Mouse (Mus musculus) cortical plate, adult 2 months (tissue): ENCODE measurements around the gene Samd7. TPM values are rescaled to one million over a fixed set of nuclear protein-coding genes. Genes with fewer than 3 reads are reported as not detected.

Experiments
- H3K27ac ChIP-seq: fragments of 200-500 bp; 2 replicates; pipeline ENCODE4 v1.5.1; 2012; ENCODE audit warnings: low read length, control low read depth, inconsistent platforms; ENCODE audit not compliant: insufficient read depth
- H3K4me1 ChIP-seq: fragments of 200-500 bp; 2 replicates; pipeline ENCODE4 v1.6.1; 2011; ENCODE audit warnings: low read length; ENCODE audit not compliant: control insufficient read depth, insufficient read depth
- H3K4me3 ChIP-seq: fragments of 200-500 bp; 2 replicates; pipeline ENCODE4 v1.5.1; 2011; ENCODE audit warnings: mild to moderate bottlenecking, low read length, control low read depth; ENCODE audit not compliant: insufficient read depth
- CTCF ChIP-seq: fragments of 200-500 bp; IDR thresholded peaks from 2 replicates; pipeline ENCODE4 v1.5.1; 2011; ENCODE audit warnings: mild to moderate bottlenecking, control low read depth, low read length; ENCODE audit not compliant: insufficient read depth; ENCODE audit errors: extremely low read depth
- POLR2A ChIP-seq: fragments of 200-500 bp; IDR thresholded peaks from 2 replicates; pipeline ENCODE4 v1.6.1; 2011; ENCODE audit warnings: mild to moderate bottlenecking, low read length, control low read depth; ENCODE audit not compliant: insufficient read depth; ENCODE audit errors: extremely low read depth
- polyA plus RNA-seq: library from polyadenylated mRNA; depleted of rRNA; stranded (reverse); fragments of >200 nt; gene quantifications from 2 replicates; pipeline ENCODE4 v1.2.3, GENCODE M21; 2012; rRNA removed

Samd7 gene
- polyA plus RNA-seq, 1 experiment: 0.04 TPM

DNA sequence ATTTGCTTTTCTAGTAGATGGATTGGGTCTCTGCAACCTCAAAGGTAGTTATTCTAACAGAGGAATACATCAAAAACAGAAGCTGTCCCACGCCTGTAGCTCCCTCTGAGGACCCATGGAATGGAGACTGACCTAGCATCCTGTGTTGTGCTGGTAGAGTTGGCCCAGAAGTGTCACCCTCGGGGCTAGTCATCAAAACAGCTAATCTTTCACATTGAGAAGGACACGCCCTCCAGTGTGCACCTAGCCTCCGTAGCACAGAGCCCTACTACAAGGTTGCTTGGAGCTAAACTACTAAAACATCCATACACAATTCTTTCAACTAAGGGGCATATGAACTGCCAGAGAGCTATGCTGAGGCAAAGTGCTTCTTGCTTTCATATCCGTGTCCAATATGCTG is 31.9 kb downstream of the Samd7 start:
- no peak overlapping the region for H3K27ac ChIP-seq
- no peak overlapping the region for H3K4me3 ChIP-seq
- peaks cover 4% of the 10 kb centered on the region; the same call in 1 of the 2 replicates for H3K4me1 ChIP-seq
- TF ChIP-seq CTCF (no peak), POLR2A (no peak)

DNA sequence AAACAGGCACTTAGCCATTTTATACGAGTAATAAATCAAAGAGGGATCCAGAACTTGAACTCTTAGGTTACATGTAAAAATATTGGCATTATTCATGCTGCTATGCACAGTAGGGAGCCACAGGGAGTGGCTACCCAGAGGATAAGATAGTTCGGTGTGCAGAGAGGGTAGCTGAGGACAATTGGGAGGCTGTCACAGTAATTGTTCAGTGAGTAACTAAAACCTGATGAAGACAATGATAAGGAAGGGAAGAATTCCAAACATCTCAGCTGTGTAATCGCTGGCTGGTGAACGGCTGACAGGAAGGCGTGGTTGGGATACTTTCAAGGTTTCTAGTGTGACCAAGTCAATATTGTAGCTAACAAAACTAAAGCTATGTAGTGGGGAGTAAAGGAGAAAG is 42.4 kb downstream of the Samd7 start:
- no peak for TF ChIP-seq CTCF
- TF ChIP-seq POLR2A: no peak
- Histone ChIP-seq H3K27ac (no peak overlapping the region), H3K4me1 (no peaks in the 10 kb centered on the region), H3K4me3 (no peak overlapping the region)

DNA sequence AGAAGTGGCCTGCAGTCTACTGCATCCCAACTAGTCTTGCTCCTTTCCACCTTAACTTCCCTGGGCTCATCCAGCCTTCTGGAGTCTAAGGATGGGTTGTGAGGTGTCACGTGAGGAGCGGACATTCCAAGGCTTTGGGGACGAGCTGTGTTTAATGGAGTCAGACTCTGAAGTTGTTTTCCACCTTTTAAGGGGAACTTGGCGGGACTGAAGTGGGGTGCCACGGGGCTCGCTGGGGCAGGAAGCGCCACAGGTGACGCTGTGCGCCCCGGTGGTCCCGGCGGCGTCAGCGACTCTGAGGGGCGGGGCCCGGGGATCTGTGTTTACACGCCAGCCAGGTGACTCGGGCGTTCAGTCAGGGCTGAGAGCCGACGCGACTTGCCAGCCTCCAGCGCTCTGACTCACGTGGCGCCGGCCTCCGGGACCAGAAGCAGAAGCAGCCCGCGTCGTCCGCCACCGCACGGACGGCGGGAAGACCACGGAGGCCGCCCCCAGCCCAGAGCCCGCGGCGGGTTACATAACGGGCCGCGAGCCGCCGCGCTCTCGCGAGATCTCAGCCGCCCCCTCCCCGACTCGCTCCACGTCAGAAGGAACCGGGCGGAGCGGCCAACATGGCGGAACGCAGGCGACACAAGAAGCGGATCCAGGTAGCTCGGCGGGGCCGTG is 46.8 kb downstream of the Samd7 start, which contains the start of gene Sec62:
Gene Sec62, plus strand, starts transcription at position 139 of the 666 bp plus-strand sequence.
- peak within 1 kb of the TSS; percentile 100 for H3K27ac ChIP-seq
- H3K4me3 ChIP-seq: peak within 1 kb of the TSS; percentile 80
- peaks cover 1% of the 10 kb centered on the region; the same call in 1 of the 2 replicates for H3K4me1 ChIP-seq
- TF ChIP-seq POLR2A: peak; percentile 82
- no peak for TF ChIP-seq CTCF

DNA sequence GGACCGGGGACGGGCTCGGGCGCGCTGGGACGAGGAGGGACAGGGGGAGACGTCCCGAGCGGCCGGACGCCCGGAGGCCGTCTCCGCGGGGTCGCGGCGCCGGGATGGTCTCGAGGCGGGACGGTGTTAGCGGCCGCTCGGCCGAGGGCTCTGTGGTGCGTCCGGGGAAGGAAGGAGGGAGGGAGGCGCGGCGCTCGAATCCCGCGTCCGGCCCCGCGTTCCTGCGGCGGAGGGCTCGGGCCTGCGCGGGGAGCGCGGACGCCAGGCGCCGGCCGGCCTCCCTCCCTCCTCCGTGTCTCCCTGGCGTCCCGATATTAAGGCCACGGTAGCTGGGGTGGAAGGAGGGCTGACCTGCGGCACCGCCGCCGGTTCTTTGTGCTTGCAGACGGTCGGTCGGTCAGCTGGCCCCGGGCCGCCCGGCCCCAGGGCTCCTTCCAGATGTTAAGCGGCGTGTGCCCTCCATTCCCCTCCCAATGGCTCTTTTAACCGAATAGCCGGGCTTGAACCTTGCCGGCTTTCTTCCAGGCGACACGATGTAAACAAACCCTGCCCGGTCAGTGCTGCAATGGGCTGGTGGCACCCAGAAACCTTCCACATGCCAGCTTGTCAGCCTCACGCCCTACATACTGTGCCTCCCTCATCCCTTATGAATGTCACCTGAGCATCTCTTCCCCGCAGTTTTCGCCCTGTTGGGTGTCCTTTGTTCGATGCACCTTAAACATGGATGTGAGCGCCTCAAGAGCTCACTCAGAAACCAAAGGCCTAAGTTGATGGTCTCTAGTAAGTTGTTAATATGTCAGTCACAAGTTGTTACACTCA is 47.5 kb downstream of the Samd7 start:
- TF ChIP-seq POLR2A: no peak
- no peak for TF ChIP-seq CTCF
- Histone ChIP-seq H3K27ac (peak overlapping the region; percentile 100), H3K4me1 (peaks cover 1% of the 10 kb centered on the region; the same call in 1 of the 2 replicates), H3K4me3 (peak overlapping the region; percentile 80)

DNA sequence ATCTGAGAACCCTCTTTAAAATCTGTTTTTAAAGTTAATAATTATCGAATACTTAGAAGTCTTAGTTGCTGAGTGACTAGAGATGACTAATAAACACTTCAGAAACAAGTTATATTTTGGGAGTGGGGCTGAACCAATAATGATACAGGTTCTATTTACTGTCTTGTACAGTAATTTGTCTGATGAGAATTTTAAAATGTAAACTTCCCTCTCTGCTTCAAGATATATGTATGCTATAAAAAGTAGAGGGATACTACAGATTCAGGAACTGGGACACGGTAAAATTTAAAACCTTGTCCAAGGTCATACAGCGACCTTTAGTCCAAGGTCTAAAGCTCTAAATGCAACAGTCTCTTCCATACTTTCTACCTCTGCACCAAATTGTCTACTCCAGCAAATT is 56.1 kb downstream of the Samd7 start:
- no peak overlapping the region for H3K27ac ChIP-seq
- no peak overlapping the region for H3K4me3 ChIP-seq
- H3K4me1 ChIP-seq: no peaks in the 10 kb centered on the region
- TF ChIP-seq CTCF (no peak), POLR2A (no peak)

DNA sequence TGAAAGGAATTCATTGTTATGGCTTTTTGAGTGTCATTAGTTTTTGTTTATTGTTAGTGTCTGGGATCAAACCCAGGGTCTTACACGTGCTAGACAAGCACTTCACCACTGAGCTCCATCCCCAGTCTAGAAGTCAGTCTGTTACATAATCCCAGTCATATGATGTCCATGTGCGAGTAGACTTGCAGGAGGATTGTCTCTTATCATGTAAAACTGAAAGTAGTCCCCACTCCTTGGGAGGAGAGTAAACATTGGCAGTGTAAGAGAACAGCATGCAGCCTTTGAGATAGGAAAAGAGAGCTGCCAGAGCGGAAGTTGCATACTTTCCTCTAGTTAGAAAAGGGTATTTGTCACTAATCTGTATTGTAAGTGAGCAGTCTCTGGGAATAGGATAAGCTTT is 66.8 kb downstream of the Samd7 start:
- TF ChIP-seq CTCF (no peak), POLR2A (no peak)
- H3K27ac ChIP-seq: no peak overlapping the region
- no peak overlapping the region for H3K4me3 ChIP-seq
- H3K4me1 ChIP-seq: no peaks in the 10 kb centered on the region

Other genes with a start within 250 kb of the Samd7 start
- 2.6 and 3.2 TPM in 2 replicates for gene Mecom, start 198.3 kb upstream of the Samd7 start, polyA plus RNA-seq
- 0.65 and 0.78 TPM in 2 replicates for gene Actrt3, start 146.4 kb upstream of the Samd7 start, polyA plus RNA-seq
- 10.4 and 15.5 TPM in 2 replicates for gene Mynn, start 144.2 kb upstream of the Samd7 start, polyA plus RNA-seq
- not detected in 2 replicates for gene Lrriq4, start 101.8 kb upstream of the Samd7 start, polyA plus RNA-seq
- gene Lrrc34, start 98.4 kb upstream of the Samd7 start, polyA plus RNA-seq: 0.17 TPM in 1 of 2 replicates, not detected in the other
- gene Lrrc31, start 46.5 kb upstream of the Samd7 start, polyA plus RNA-seq: not detected in 2 replicates
- 89.9 and 90.7 TPM in 2 replicates for gene Sec62, start 46.6 kb downstream of the Samd7 start, polyA plus RNA-seq
- gene Gpr160, start 109.7 kb downstream of the Samd7 start, polyA plus RNA-seq: 1.5 and 2.6 TPM in 2 replicates
- 22.0 and 22.3 TPM in 2 replicates for gene Phc3, start 223.1 kb downstream of the Samd7 start, polyA plus RNA-seq
- gene Prkci, start 249.5 kb downstream of the Samd7 start, polyA plus RNA-seq: 41.4 and 42.7 TPM in 2 replicates